Mouse (Mus musculus) limb, embryonic 10.5 days (tissue): ENCODE results near the gene Camk2n1. TPM values are rescaled to one million over a fixed set of nuclear protein-coding genes. Genes with fewer than 3 reads are reported as not detected.

Source experiments
- DNase-seq: peaks from one replicate; pipeline ENCODE4 v3.0.0-alpha.2; 2017; ENCODE audit warnings: low spot score
- H3K27ac ChIP-seq: fragments of 300-500 bp; sonication (generic); 2 replicates; pipeline ENCODE4 v1.5.1; 2016; ENCODE audit warnings: mild to moderate bottlenecking
- H3K27me3 ChIP-seq: fragments of 300-500 bp; sonication (generic); 2 replicates; pipeline ENCODE4 v1.6.1; 2016; ENCODE audit warnings: low read depth, mild to moderate bottlenecking; ENCODE audit not compliant: poor library complexity, severe bottlenecking
- H3K36me3 ChIP-seq: fragments of 300-500 bp; sonication (generic); 2 replicates; pipeline ENCODE4 v1.6.1; 2016; ENCODE audit warnings: mild to moderate bottlenecking, moderate library complexity
- H3K4me1 ChIP-seq: fragments of 300-500 bp; sonication (generic); 2 replicates; pipeline ENCODE4 v1.6.1; 2016
- H3K4me3 ChIP-seq: fragments of 300-500 bp; sonication (generic); 2 replicates; pipeline ENCODE4 v1.5.1; 2016; ENCODE audit warnings: mild to moderate bottlenecking, moderate library complexity
- H3K9me3 ChIP-seq: fragments of 300-500 bp; sonication (generic); replicated peaks from 2 replicates; pipeline ENCODE4 v1.6.1; 2016; ENCODE audit warnings: mild to moderate bottlenecking
- WGBS: fragments of 180-500 bp; shearing (Covaris S2); methylation state at CpG from one replicate; pipeline ENCODE4 v1.1.7; 2016; 5-methylcytosine and 5-hydroxymethylcytosine counted together
- polyA plus RNA-seq: library from polyadenylated mRNA; unstranded; fragments of >200 nt; fragmentation: Nextera tagmentation; extraction: Ambion mirVana; gene quantifications from 2 replicates; pipeline ENCODE4 v1.2.1, GENCODE M21; 2016

The Camk2n1 gene
- polyA plus RNA-seq, 1 experiment from 2014 or later: 0.60 TPM

GRCm38 (mm10) chr4:138491088-138491487 lies 37.0 kb downstream of the Camk2n1 start:
- no peak overlapping the region for H3K4me3 ChIP-seq
- WGBS: 81% methylated on average over 4 of the region's 4 CpGs
- H3K9me3 ChIP-seq: no peaks in the 10 kb centered on the region
- H3K27ac ChIP-seq: no peak overlapping the region
- DNase-seq: no peak
- peaks cover 29% of the 10 kb centered on the region for H3K4me1 ChIP-seq
- no peaks in the 10 kb centered on the region for H3K36me3 ChIP-seq
- peaks cover 35% of the 10 kb centered on the region for H3K27me3 ChIP-seq

GRCm38 (mm10) chr4:138493161-138494001 lies 39.3 kb downstream of the Camk2n1 start:
- peaks cover 44% of the 10 kb centered on the region for H3K4me1 ChIP-seq
- no peak for DNase-seq
- 49% methylated on average over 5 of the region's 5 CpGs for WGBS

GRCm38 (mm10) chr4:138494905-138495304 lies 40.8 kb downstream of the Camk2n1 start:
- H3K4me3 ChIP-seq: no peak overlapping the region
- H3K27ac ChIP-seq: no peak overlapping the region
- H3K9me3 ChIP-seq: no peaks in the 10 kb centered on the region
- DNase-seq: no peak
- H3K4me1 ChIP-seq: peaks cover 41% of the 10 kb centered on the region
- peaks cover 52% of the 10 kb centered on the region for H3K27me3 ChIP-seq
- no peaks in the 10 kb centered on the region for H3K36me3 ChIP-seq
- 18% methylated on average over 5 of the region's 5 CpGs for WGBS

More at GRCm38 (mm10) chr4:138493161-138494001, 39.3 kb downstream of the Camk2n1 start:
- H3K9me3 ChIP-seq: no peaks in the 10 kb centered on the region
- H3K36me3 ChIP-seq: no peaks in the 10 kb centered on the region
- H3K27me3 ChIP-seq: peaks cover 51% of the 10 kb centered on the region
- no peak overlapping the region for H3K27ac ChIP-seq
- H3K4me3 ChIP-seq: no peak overlapping the region

GRCm38 (mm10) chr4:138495775-138496174 lies 41.7 kb downstream of the Camk2n1 start:
- Histone ChIP-seq H3K4me3 (0 out of 2 replicates have a peak overlapping the region, but pooled peaks have one; percentile 21), H3K27me3 (peaks cover 52% of the 10 kb centered on the region), H3K4me1 (peaks cover 41% of the 10 kb centered on the region), H3K9me3 (no peaks in the 10 kb centered on the region), H3K27ac (no peak overlapping the region), H3K36me3 (no peaks in the 10 kb centered on the region)
- 9% methylated on average over 13 of the region's 13 CpGs for WGBS
- DNase-seq: no peak

- Histone ChIP-seq H3K36me3 (no peaks in the 10 kb centered on the region), H3K27ac (no peak overlapping the region), H3K4me3 (no peak overlapping the region), H3K27me3 (peaks cover 52% of the 10 kb centered on the region), H3K9me3 (no peaks in the 10 kb centered on the region), H3K4me1 (peaks cover 41% of the 10 kb centered on the region)
- 81% methylated on average over 19 of the region's 24 CpGs for WGBS
- DNase-seq: no peak
These were observed 42.8 kb downstream of the Camk2n1 start for GRCm38 (mm10) chr4:138496746-138497520.

GRCm38 (mm10) chr4:138499856-138500645 lies 45.9 kb downstream of the Camk2n1 start:
- H3K27me3 ChIP-seq: peaks cover 45% of the 10 kb centered on the region
- no peaks in the 10 kb centered on the region for H3K36me3 ChIP-seq
- WGBS: 88% methylated on average over 21 of the region's 21 CpGs
- no peak overlapping the region for H3K4me3 ChIP-seq
- no peak for DNase-seq
- no peaks in the 10 kb centered on the region for H3K9me3 ChIP-seq
- peaks cover 42% of the 10 kb centered on the region for H3K4me1 ChIP-seq
- no peak overlapping the region for H3K27ac ChIP-seq

GRCm38 (mm10) chr4:138501048-138501447 lies 46.9 kb downstream of the Camk2n1 start:
- H3K4me3 ChIP-seq: no peak overlapping the region
- H3K9me3 ChIP-seq: no peaks in the 10 kb centered on the region
- 79% methylated on average over 5 of the region's 5 CpGs for WGBS
- no peak overlapping the region for H3K27ac ChIP-seq
- H3K27me3 ChIP-seq: peaks cover 45% of the 10 kb centered on the region
- DNase-seq: no peak
- peaks cover 37% of the 10 kb centered on the region for H3K4me1 ChIP-seq
- no peaks in the 10 kb centered on the region for H3K36me3 ChIP-seq

GRCm38 (mm10) chr4:138504632-138505101 lies 50.6 kb downstream of the Camk2n1 start:
- 2% methylated on average over 16 of the region's 16 CpGs for WGBS
- H3K36me3 ChIP-seq: no peaks in the 10 kb centered on the region
- peaks cover 20% of the 10 kb centered on the region for H3K4me1 ChIP-seq
- DNase-seq: peak; percentile 47
- H3K27ac ChIP-seq: no peak overlapping the region
- peaks cover 42% of the 10 kb centered on the region for H3K27me3 ChIP-seq
- H3K9me3 ChIP-seq: no peaks in the 10 kb centered on the region
- H3K4me3 ChIP-seq: peak overlapping the region; percentile 21

- WGBS: 5% methylated on average over 10 of the region's 10 CpGs
These were observed 51.2 kb downstream of the Camk2n1 start for GRCm38 (mm10) chr4:138505171-138505870.

GRCm38 (mm10) chr4:138507903-138508302 lies 53.8 kb downstream of the Camk2n1 start:
- Histone ChIP-seq H3K4me3 (no peak overlapping the region), H3K27ac (no peak overlapping the region), H3K9me3 (no peaks in the 10 kb centered on the region), H3K4me1 (peaks cover 20% of the 10 kb centered on the region), H3K27me3 (peaks cover 42% of the 10 kb centered on the region), H3K36me3 (no peaks in the 10 kb centered on the region)
- no peak for DNase-seq
- 73% methylated on average over 6 of the region's 6 CpGs for WGBS

More at GRCm38 (mm10) chr4:138505171-138505870, 51.2 kb downstream of the Camk2n1 start:
- Histone ChIP-seq H3K4me1 (peaks cover 20% of the 10 kb centered on the region), H3K36me3 (no peaks in the 10 kb centered on the region), H3K9me3 (no peaks in the 10 kb centered on the region), H3K27ac (no peak overlapping the region), H3K27me3 (peaks cover 42% of the 10 kb centered on the region), H3K4me3 (peak overlapping the region; percentile 21)
- DNase-seq: peak; percentile 64
